Comparison of ENCODE assay signal across 21 mouse cellular contexts in genomic region chrX:7586356-7586755, GRCm38 (mm10). TPM values are rescaled to one million over a fixed set of nuclear protein-coding genes. Genes with fewer than 3 reads are reported as not detected.
DNase-seq lines count a peak whose midpoint lies in the region; ATAC-seq and TF ChIP-seq lines count a peak whose summit lies in the region.
"Had no signal": no experiment of that assay in that cellular context is flagged by ENCODE, and none has a peak within 500 bp of the region (broad histone marks: within the 10 kb centered on the region; RNA-seq: fewer than 3 reads in every experiment).

No protein-coding gene starts in this region.

- H3K4me1 ChIP-seq in spleen, adult 2 months (ENCODE audit: control insufficient read depth, insufficient read depth, insufficient read length): peaks cover 6% of the 10 kb centered on the region; the same call in 1 of the 2 replicates
- no peaks in the 10 kb centered on the region for H3K4me1 ChIP-seq in hindbrain, embryonic 11.5 days (replicated peaks; ENCODE audit: control insufficient read depth, insufficient read depth, low read length)
- H3K4me1 ChIP-seq: embryonic facial prominence, embryonic 13.5 days; forebrain, embryonic 12.5 days; heart, embryonic 12.5 days; hindbrain, embryonic 12.5 days had no signal

- H3K4me3 ChIP-seq in spleen, adult 2 months (ENCODE audit: extremely low read depth, insufficient read depth, insufficient read length): no peak overlapping the region
- no peak overlapping the region for H3K4me3 ChIP-seq in hindbrain, embryonic 11.5 days (ENCODE audit: low read depth, low read length)
- H3K4me3 ChIP-seq: embryonic facial prominence, embryonic 13.5 days; forebrain, embryonic 12.5 days; heart, embryonic 12.5 days; hindbrain, embryonic 12.5 days had no signal

- no peaks in the 10 kb centered on the region for H3K9me3 ChIP-seq in hindbrain, embryonic 11.5 days (ENCODE audit: control insufficient read depth, low read length)
- H3K9me3 ChIP-seq: embryonic facial prominence, embryonic 13.5 days; forebrain, embryonic 12.5 days; G1E; heart, embryonic 12.5 days; hindbrain, embryonic 12.5 days had no signal

- WGBS in spleen, adult 2 months: 70% methylated on average over 4 of the region's 5 CpGs
- 97% methylated on average over 4 of the region's 5 CpGs for WGBS in hindbrain, embryonic 11.5 days

- 0 out of 2 replicates have a peak, but pooled peaks cover 1% of the 10 kb centered on the region for H3K36me3 ChIP-seq in spleen, adult 2 months (ENCODE audit: control insufficient read depth, insufficient read depth, low read length)
- no peaks in the 10 kb centered on the region for H3K36me3 ChIP-seq in hindbrain, embryonic 11.5 days (ENCODE audit: control insufficient read depth, insufficient read depth, low read length)
- H3K36me3 ChIP-seq: hindbrain, embryonic 12.5 days had no signal

- H3K27me3 ChIP-seq in spleen, adult 2 months (ENCODE audit: control insufficient read depth, insufficient read depth, low read length): no peaks in the 10 kb centered on the region
- H3K27me3 ChIP-seq in hindbrain, embryonic 11.5 days (ENCODE audit: control insufficient read depth, insufficient read depth, low read length): no peaks in the 10 kb centered on the region
- H3K27me3 ChIP-seq: embryonic facial prominence, embryonic 13.5 days; forebrain, embryonic 12.5 days; heart, embryonic 12.5 days; hindbrain, embryonic 12.5 days had no signal

- TF ChIP-seq CTCF in spleen, adult 2 months (IDR thresholded peaks at IDR 0.05; ENCODE audit: extremely low read depth, insufficient read depth, insufficient read length, insufficient replicate concordance): no peak

- no peak overlapping the region for H3K4me2 ChIP-seq in hindbrain, embryonic 11.5 days (replicated peaks; ENCODE audit: low read depth, low read length)
- H3K4me2 ChIP-seq: embryonic facial prominence, embryonic 13.5 days; forebrain, embryonic 12.5 days; heart, embryonic 12.5 days; hindbrain, embryonic 12.5 days had no signal

- no peak for DNase-seq in spleen, adult 2 months (ENCODE audit: low read depth in 1 of 2, low spot score in 2 of 2)
- DNase-seq in spleen, postnatal 14 days (ENCODE audit: low spot score in 2 of 2): no peak
- peak; percentile 60 for DNase-seq in thymus, postnatal 14 days
- DNase-seq in embryo, embryonic 10.5 days (ENCODE audit: low spot score): no peak
- DNase-seq in hindbrain, embryonic 11.5 days (ENCODE audit: low spot score): no peak
- DNase-seq in embryo, embryonic 10 days (ENCODE audit: low spot score): no peak
- DNase-seq: adrenal gland, postnatal 10 days; cerebellum, adult 11 months; cerebellum, adult 8-10 months; forebrain, postnatal 0 days; gastrocnemius, postnatal 14 days; heart, postnatal 36 days had no signal

- peak; percentile 11 for ATAC-seq in activated CD4-positive, CD25-positive, alpha-beta regulatory T cell, adult 4 months
- ATAC-seq in hindbrain, embryonic 11.5 days (ENCODE audit: low FRiP score): no peak
- ATAC-seq: forebrain, postnatal 0 days; hindbrain, embryonic 16.5 days had no signal

- 0 out of 2 replicates have a peak overlapping the region, but pooled peaks have one; percentile 29 for H3K27ac ChIP-seq in spleen, adult 2 months (ENCODE audit: insufficient read depth, low read length)
- no peak overlapping the region for H3K27ac ChIP-seq in hindbrain, embryonic 11.5 days (ENCODE audit: low read depth, low read length)
- H3K27ac ChIP-seq: embryonic facial prominence, embryonic 13.5 days; forebrain, embryonic 12.5 days; hindbrain, embryonic 12.5 days had no signal

- H3K9ac ChIP-seq in hindbrain, embryonic 11.5 days (ENCODE audit: low read depth, low read length): no peak overlapping the region
- H3K9ac ChIP-seq: embryonic facial prominence, embryonic 13.5 days; forebrain, embryonic 12.5 days; forebrain, postnatal 0 days; heart, embryonic 12.5 days; hindbrain, embryonic 12.5 days had no signal

- TF ChIP-seq POLR2A in spleen, adult 2 months (IDR thresholded peaks at IDR 0.05; ENCODE audit: low read depth, low read length): no peak

RNA-seq across cellular contexts. Expression of gene Ppp1r3f, which starts 12.3 kb away (rescaled TPM):
- polyA plus RNA-seq in spleen, adult 2 months (2012; rRNA removed): 4.0 and 6.8 TPM in 2 replicates
- 1 to 10 TPM; 4.4 to 6.5 TPM for polyA plus RNA-seq in activated CD4-positive, CD25-positive, alpha-beta regulatory T cell, adult 4 months (2017; shearing (Covaris generic))
- polyA plus RNA-seq in hindbrain, embryonic 11.5 days (2014; fragmentation: Nextera tagmentation; extraction: Ambion mirVana): 1.3 and 1.6 TPM in 2 replicates

RNA-seq across cellular contexts. Expression of gene Foxp3, which starts 12.9 kb away (rescaled TPM):
- polyA plus RNA-seq in spleen, adult 2 months (2012; rRNA removed): 5.7 and 10.5 TPM in 2 replicates
- polyA plus RNA-seq in activated CD4-positive, CD25-positive, alpha-beta regulatory T cell, adult 4 months (2017; shearing (Covaris generic)): 10 to 100 TPM; 31.5 to 37.6 TPM
- polyA plus RNA-seq in hindbrain, embryonic 11.5 days (2014; fragmentation: Nextera tagmentation; extraction: Ambion mirVana): 0.10 TPM in 1 of 2 replicates, not detected in the other
- polyA plus RNA-seq: embryonic facial prominence, embryonic 13.5 days; hindbrain, embryonic 12.5 days had no signal

RNA-seq across cellular contexts. Expression of gene Ccdc22, which starts 19.0 kb away (rescaled TPM):
- polyA plus RNA-seq in spleen, adult 2 months (2012; rRNA removed): 15.1 and 19.9 TPM in 2 replicates
- 1 to 10 TPM; 7.3 to 9.1 TPM for polyA plus RNA-seq in activated CD4-positive, CD25-positive, alpha-beta regulatory T cell, adult 4 months (2017; shearing (Covaris generic))
- polyA plus RNA-seq in hindbrain, embryonic 11.5 days (2014; fragmentation: Nextera tagmentation; extraction: Ambion mirVana): 22.4 and 25.8 TPM in 2 replicates

RNA-seq across cellular contexts. Expression of gene Cacna1f, which starts 20.5 kb away (rescaled TPM):
- polyA plus RNA-seq in spleen, adult 2 months (2012; rRNA removed): 0.07 and 0.09 TPM in 2 replicates
- polyA plus RNA-seq in activated CD4-positive, CD25-positive, alpha-beta regulatory T cell, adult 4 months (2017; shearing (Covaris generic)): not detected
- polyA plus RNA-seq in hindbrain, embryonic 11.5 days (2014; fragmentation: Nextera tagmentation; extraction: Ambion mirVana): 0.04 TPM in 1 of 2 replicates, not detected in the other
- polyA plus RNA-seq: C2C12; embryonic facial prominence, embryonic 13.5 days; forebrain, embryonic 12.5 days; heart, embryonic 12.5 days; heart, embryonic 16.5 days had no signal

RNA-seq across cellular contexts. Expression of gene Syp, which starts 51.9 kb away (rescaled TPM):
- polyA plus RNA-seq in spleen, adult 2 months (2012; rRNA removed): 2.4 and 3.2 TPM in 2 replicates
- 1 to 10 TPM; 5.8 to 7.5 TPM for polyA plus RNA-seq in activated CD4-positive, CD25-positive, alpha-beta regulatory T cell, adult 4 months (2017; shearing (Covaris generic))
- 13.9 and 14.5 TPM in 2 replicates for polyA plus RNA-seq in hindbrain, embryonic 11.5 days (2014; fragmentation: Nextera tagmentation; extraction: Ambion mirVana)
